ENCODE assay signal across 15 mouse cellular contexts in the genomic region with DNA sequence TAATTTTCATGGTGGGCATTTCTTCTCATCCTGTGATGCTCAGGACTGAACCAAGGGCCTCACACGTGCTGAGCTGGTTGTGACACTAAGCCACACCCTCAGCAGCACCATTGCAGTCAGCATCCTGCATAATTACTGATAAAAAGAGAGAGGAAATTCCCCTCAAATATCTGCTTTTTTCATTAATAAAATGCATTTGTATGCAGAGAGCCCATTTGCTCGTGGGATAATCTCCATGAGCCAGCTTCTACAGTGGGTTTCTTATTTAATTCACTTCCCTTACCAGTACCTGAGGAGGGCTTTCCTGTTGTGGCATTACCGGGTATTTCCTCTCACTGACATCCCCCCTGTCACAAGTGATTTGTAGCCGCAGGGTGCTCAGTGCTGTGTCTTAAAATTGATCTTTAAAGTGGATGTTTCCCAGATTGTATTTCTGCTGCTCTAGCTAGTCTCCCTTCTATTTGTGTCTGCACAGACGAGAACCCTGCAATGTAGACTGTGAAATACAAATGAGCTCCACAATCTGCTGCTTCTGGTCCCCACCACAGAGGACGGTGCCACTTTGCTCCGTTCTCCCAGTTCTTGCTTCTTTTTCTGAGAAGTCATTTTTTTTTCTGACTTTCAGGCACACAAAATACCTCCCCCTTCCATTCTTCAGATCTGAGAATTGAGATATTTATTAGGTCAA. TPM values are rescaled to one million over a fixed set of nuclear protein-coding genes. Genes with fewer than 3 reads are reported as not detected.
DNase-seq lines count a peak whose midpoint lies in the region; ATAC-seq lines count a peak whose summit lies in the region.
"Had no signal": no experiment of that assay in that cellular context is flagged by ENCODE, and none has a peak within 500 bp of the region (broad histone marks: within the 10 kb centered on the region; RNA-seq: fewer than 3 reads in every experiment).

No protein-coding gene starts in this region.

- peak; percentile 53 for DNase-seq in T-cell, adult 2 months (ENCODE audit: low spot score)
- DNase-seq in induced T-regulatory cell, adult 2 months (ENCODE audit: low read depth): peak; percentile 67
- peak; percentile 55 for DNase-seq in naive thymus-derived CD4-positive, alpha-beta T cell, adult 2 months (ENCODE audit: low read depth)
- no peak for DNase-seq in adrenal gland, adult (ENCODE audit: inconsistent age in 2 of 2, low spot score in 1 of 2)
- DNase-seq in cerebellum, adult 9-10 months: no peak
- DNase-seq: cerebellum, postnatal 36 days; lung, postnatal 4 days; right cerebral cortex, adult 18-20 months had no signal

- H3K4me3 ChIP-seq in megakaryocyte, embryonic 14.5 days (replicated peaks): peak overlapping the region; percentile 72
- H3K4me3 ChIP-seq: embryonic facial prominence, embryonic 15.5 days; neural tube, embryonic 13.5 days had no signal

- no peak; the same call in 1 of the 2 replicates for ATAC-seq in megakaryocyte, adult 5-6 weeks (ENCODE audit: poor library complexity, severe bottlenecking)
- ATAC-seq: hindbrain, embryonic 16.5 days had no signal

- H3K27me3 ChIP-seq in megakaryocyte, embryonic 14.5 days (replicated peaks): peaks cover 17% of the 10 kb centered on the region
- H3K27me3 ChIP-seq: embryonic facial prominence, embryonic 15.5 days; neural tube, embryonic 13.5 days had no signal

- H3K36me3 ChIP-seq in megakaryocyte, embryonic 14.5 days (replicated peaks; ENCODE audit: low read length): no peaks in the 10 kb centered on the region
- H3K36me3 ChIP-seq: embryonic facial prominence, embryonic 15.5 days; neural tube, embryonic 13.5 days had no signal

- peaks cover 23% of the 10 kb centered on the region for H3K4me1 ChIP-seq in megakaryocyte, embryonic 14.5 days
- H3K4me1 ChIP-seq: embryonic facial prominence, embryonic 15.5 days; neural tube, embryonic 13.5 days had no signal

- peaks cover 9% of the 10 kb centered on the region for H3K9me3 ChIP-seq in megakaryocyte, embryonic 14.5 days
- H3K9me3 ChIP-seq: embryonic facial prominence, embryonic 15.5 days; neural tube, embryonic 13.5 days had no signal

RNA-seq across cellular contexts. Expression of a gene that starts 43.8 kb away (rescaled TPM):
- polyA plus RNA-seq in megakaryocyte, embryonic 14.5 days (2012; ENCODE audit: insufficient read depth, low replicate concordance): not detected in 2 replicates
- 0.18 and 0.59 TPM in 2 replicates for total RNA-seq in megakaryocyte, adult 5-6 weeks (2015)
- total RNA-seq in megakaryocyte, adult 5-6 weeks (2017): not detected in 2 replicates
- total RNA-seq: layer of hippocampus, postnatal 14 days had no signal
- polyA plus RNA-seq: hindbrain, embryonic 16.5 days; limb, embryonic 14.5 days; neural tube, embryonic 13.5 days had no signal

Comparison
In these comparisons a context has a peak if more than half of its experiments do, and no peak if none do; other contexts are left out.
1. DNase-seq: peak in T-cell, adult 2 months (single experiment), induced T-regulatory cell, adult 2 months (single experiment) and naive thymus-derived CD4-positive, alpha-beta T cell, adult 2 months (single experiment); none in adrenal gland, adult (0 of 2) and cerebellum, adult 9-10 months (single experiment).